Mouse (Mus musculus) thymus, adult 2 months (tissue): ENCODE results near the gene Gfi1b. TPM values are rescaled to one million over a fixed set of nuclear protein-coding genes. Genes with fewer than 3 reads are reported as not detected.

Experiments used
- DNase-seq: peaks from one replicate; pipeline ENCODE4 v3.0.0; 2021
- H3K27ac ChIP-seq: fragments of 200-500 bp; 2 replicates; pipeline ENCODE4 v1.5.1; 2012; ENCODE audit warnings: low read length, control low read depth; ENCODE audit not compliant: control insufficient read depth, insufficient read depth
- H3K27me3 ChIP-seq: fragments of 200-500 bp; 2 replicates; pipeline ENCODE4 v1.6.1; 2012; ENCODE audit warnings: mild to moderate bottlenecking, low read length, moderate library complexity, mixed read lengths; ENCODE audit not compliant: control insufficient read depth, insufficient read depth
- H3K36me3 ChIP-seq: fragments of 200-500 bp; 2 replicates; pipeline ENCODE4 v1.6.1; 2012; ENCODE audit warnings: mild to moderate bottlenecking, low read length, moderate library complexity; ENCODE audit not compliant: control insufficient read depth, insufficient read depth
- H3K4me1 ChIP-seq: fragments of 200-500 bp; replicated peaks from 2 replicates; pipeline ENCODE4 v1.6.1; 2012; ENCODE audit warnings: low read length; ENCODE audit not compliant: control insufficient read depth, insufficient read depth
- H3K4me3 ChIP-seq: fragments of 200-500 bp; 2 replicates; pipeline ENCODE4 v1.5.1; 2012; ENCODE audit warnings: mild to moderate bottlenecking, low read length, control low read depth, moderate library complexity; ENCODE audit not compliant: control insufficient read depth, insufficient read depth
- CTCF ChIP-seq: fragments of 200-500 bp; IDR thresholded peaks from 2 replicates; pipeline ENCODE4 v1.5.1; 2012; ENCODE audit warnings: mild to moderate bottlenecking, control low read depth, low read length, moderate library complexity, borderline replicate concordance; ENCODE audit not compliant: control insufficient read depth, poor library complexity, insufficient read depth; ENCODE audit errors: extremely low read depth
- POLR2A ChIP-seq: fragments of 200-500 bp; IDR thresholded peaks from 2 replicates; pipeline ENCODE4 v1.6.1; 2012; ENCODE audit warnings: mild to moderate bottlenecking, low read length, control low read depth, moderate library complexity; ENCODE audit not compliant: control insufficient read depth, poor library complexity, insufficient read depth; ENCODE audit errors: extremely low read depth
- WGBS: fragments of 180-500 bp; shearing (Covaris S2); methylation state at CpG from one replicate; pipeline ENCODE4 v1.1.7; 2018; 5-methylcytosine and 5-hydroxymethylcytosine counted together
- polyA plus RNA-seq: library from polyadenylated mRNA; depleted of rRNA; stranded (reverse); fragments of >200 nt; gene quantifications from 2 replicates; pipeline ENCODE4 v1.2.3, GENCODE M21; 2012

The Gfi1b gene
- polyA plus RNA-seq, 1 experiment = 1.8 TPM

DNA sequence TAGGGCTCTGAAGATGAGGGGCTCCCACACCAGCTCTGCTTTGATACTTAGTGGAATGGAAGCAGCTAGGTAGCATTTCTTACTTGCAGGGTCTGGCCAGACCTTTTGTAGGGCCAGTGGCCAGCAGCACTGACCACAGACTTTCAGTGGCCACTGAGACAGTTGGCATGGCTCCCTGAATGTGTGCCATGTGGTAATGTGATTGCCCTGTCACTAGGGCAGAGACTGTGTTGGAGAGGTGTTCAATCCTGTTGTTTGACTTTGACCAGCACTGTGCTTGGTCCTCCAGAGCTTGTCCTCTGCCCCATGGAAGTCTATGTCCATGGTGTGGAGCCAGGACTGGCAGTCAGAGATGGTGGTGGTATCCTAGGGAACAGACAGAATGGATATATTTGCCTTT is 28.7 kb upstream of the Gfi1b start:
- no peak overlapping the region for H3K27ac ChIP-seq
- H3K4me1 ChIP-seq = no peaks in the 10 kb centered on the region
- DNase-seq = no peak
- no peaks in the 10 kb centered on the region for H3K27me3 ChIP-seq
- no peaks in the 10 kb centered on the region for H3K36me3 ChIP-seq
- H3K4me3 ChIP-seq = no peak overlapping the region
- TF ChIP-seq POLR2A (no peak), CTCF (no peak)

DNA sequence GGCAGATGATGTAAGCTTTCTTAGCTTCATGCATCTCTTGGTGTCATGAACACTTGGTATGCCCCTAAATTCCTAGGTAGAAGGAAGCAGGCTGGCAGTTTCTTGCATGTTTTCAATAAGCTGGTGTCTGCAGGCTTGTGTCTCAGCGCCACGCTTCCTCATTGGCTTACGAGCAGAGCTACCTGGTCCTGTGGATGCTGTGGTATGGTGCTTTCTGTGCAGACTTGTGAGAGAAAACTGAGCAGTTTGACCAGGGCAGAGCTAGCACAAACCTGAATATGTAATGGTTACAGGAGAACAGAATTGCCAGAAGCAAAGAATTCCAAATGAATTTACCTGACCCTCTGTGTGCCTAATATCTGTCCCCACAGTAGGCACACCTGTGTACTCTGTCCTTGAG is 21.3 kb upstream of the Gfi1b start:
- Histone ChIP-seq H3K36me3 (no peaks in the 10 kb centered on the region), H3K4me3 (no peak overlapping the region), H3K4me1 (peaks cover 14% of the 10 kb centered on the region), H3K27ac (no peak overlapping the region), H3K27me3 (no peaks in the 10 kb centered on the region)
- DNase-seq = no peak
- 98% methylated on average over 3 of the region's 3 CpGs for WGBS
- TF ChIP-seq CTCF = no peak
- no peak for TF ChIP-seq POLR2A

DNA sequence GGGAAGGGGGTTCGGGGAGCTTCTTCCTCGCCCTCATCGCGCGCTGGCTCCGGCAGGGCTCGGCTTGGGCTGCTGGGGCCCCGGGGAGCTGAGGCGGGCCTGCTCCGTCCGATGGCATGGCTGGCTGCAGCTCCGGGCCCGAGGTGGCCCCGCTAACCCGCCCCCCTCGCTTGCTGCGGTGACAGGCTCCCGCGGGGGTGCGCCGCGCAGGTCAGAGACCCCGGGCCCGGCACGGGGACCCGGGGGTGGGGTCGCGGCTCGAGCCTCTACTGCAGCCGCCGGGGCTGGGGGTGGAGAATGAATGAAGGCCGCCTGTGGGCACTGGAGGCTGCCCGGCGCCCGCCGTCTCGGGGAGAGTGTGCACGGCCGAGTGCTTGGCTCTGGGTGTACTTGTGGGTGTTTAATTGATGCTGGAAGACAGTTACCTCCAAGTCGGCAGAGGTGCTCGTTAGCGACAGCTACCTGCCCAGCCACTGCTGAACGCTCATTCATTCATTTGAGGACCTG is 19.7 kb upstream of the Gfi1b start:
- no peak for DNase-seq
- H3K4me3 ChIP-seq = peak overlapping the region; percentile 86
- WGBS = under 1% methylated on average over 43 of the region's 43 CpGs
- peaks cover 14% of the 10 kb centered on the region for H3K4me1 ChIP-seq
- no peak overlapping the region; the same call in 1 of the 2 replicates for H3K27ac ChIP-seq
- TF ChIP-seq POLR2A (no peak), CTCF (no peak)
- H3K27me3 ChIP-seq = no peaks in the 10 kb centered on the region
- no peaks in the 10 kb centered on the region for H3K36me3 ChIP-seq

- TF ChIP-seq CTCF (no peak), POLR2A (peak; percentile 55; the same call in 1 of the 2 replicates)
- H3K36me3 ChIP-seq = no peaks in the 10 kb centered on the region
- peak within 1 kb of the TSS; percentile 71; the same call in 1 of the 2 replicates for H3K27ac ChIP-seq
- 3% methylated on average over 47 of the region's 47 CpGs for WGBS
- peaks cover 14% of the 10 kb centered on the region for H3K4me1 ChIP-seq
- peak within 1 kb of the TSS; percentile 86 for H3K4me3 ChIP-seq
- H3K27me3 ChIP-seq = no peaks in the 10 kb centered on the region
- DNase-seq = peak; percentile 94
Observed at GRCm38 (mm10) chr2:28640461-28641424, 19.0 kb upstream of the Gfi1b start, which contains the start of gene Tsc1. Gene Tsc1 (plus strand): TSS chr2:28641228.

GRCm38 (mm10) chr2:28639794-28640193 is 18.0 kb upstream of the Gfi1b start:
- H3K27ac ChIP-seq = no peak overlapping the region
- no peak overlapping the region for H3K4me3 ChIP-seq
- H3K4me1 ChIP-seq = peaks cover 14% of the 10 kb centered on the region
- TF ChIP-seq POLR2A (no peak), CTCF (no peak)
- peak; percentile 50 for DNase-seq
- H3K27me3 ChIP-seq = no peaks in the 10 kb centered on the region
- WGBS = 87% methylated on average over 7 of the region's 7 CpGs
- no peaks in the 10 kb centered on the region for H3K36me3 ChIP-seq

DNA sequence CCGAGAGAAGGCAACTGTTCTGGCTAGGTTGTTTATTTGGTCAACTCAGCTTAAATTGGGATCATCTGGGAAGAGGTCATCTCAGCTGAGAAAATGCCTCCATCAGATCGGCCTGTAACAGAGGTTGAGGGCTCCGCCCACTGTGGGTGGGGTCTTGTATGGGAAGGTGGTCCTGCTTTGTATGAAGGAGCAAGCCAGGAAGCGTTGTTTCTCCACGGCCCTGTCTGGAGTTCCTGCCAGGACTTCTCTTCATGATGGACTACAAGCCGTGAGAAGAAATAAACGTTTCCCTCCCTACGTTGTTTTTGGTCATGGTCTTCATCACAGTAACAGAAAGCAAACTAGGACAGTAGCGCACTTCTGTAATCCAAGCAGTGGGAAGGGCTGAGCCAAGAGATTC is 17.1 kb upstream of the Gfi1b start:
- no peaks in the 10 kb centered on the region for H3K27me3 ChIP-seq
- 50% methylated on average over 9 of the region's 9 CpGs for WGBS

More for the DNA sequence above, 17.1 kb upstream of the Gfi1b start:
- Histone ChIP-seq H3K4me3 (no peak overlapping the region), H3K36me3 (no peaks in the 10 kb centered on the region), H3K4me1 (peaks cover 14% of the 10 kb centered on the region), H3K27ac (no peak overlapping the region)
- TF ChIP-seq CTCF = no peak
- TF ChIP-seq POLR2A = no peak
- peak; percentile 51 for DNase-seq
